Mouse (Mus musculus) CD4-positive, CD25-positive, alpha-beta regulatory T cell (primary cell): ENCODE results near the gene Pla2g2e. TPM values are rescaled to one million over a fixed set of nuclear protein-coding genes. Genes with fewer than 3 reads are reported as not detected.

Experiments used
- polyA plus RNA-seq: library from polyadenylated mRNA; unstranded; fragments of 100-300 nt; shearing (Covaris generic); gene quantifications from one replicate; pipeline ENCODE4 v1.2.1, GENCODE M21; 2017

Pla2g2e gene
- polyA plus RNA-seq: not detected

GRCm38 (mm10) chr4:138877731-138878130, at the start of gene Pla2g2e:
Gene Pla2g2e (plus strand): TSS chr4:138877942.

GRCm38 (mm10) chr4:138863344-138863998, 14.3 kb upstream of the Pla2g2e start, which contains the start of gene Pla2g5:
Gene Pla2g5 (minus strand): TSS chr4:138863482.

GRCm38 (mm10) chr4:138873864-138874263, 3.9 kb upstream of the Pla2g2e start, which contains the start of gene Gm13030:
Gene Gm13030 (minus strand): TSS chr4:138873964.

GRCm38 (mm10) chr4:138913797-138914196, 36.1 kb downstream of the Pla2g2e start, which contains the start of gene Otud3:
Gene Otud3 (minus strand): TSS chr4:138913945.

Other genes starting within 250 kb of the Pla2g2e start
- not detected for gene Vwa5b1, start 242.1 kb upstream of the Pla2g2e start, polyA plus RNA-seq
- gene Pla2g2c, start 153.2 kb upstream of the Pla2g2e start, polyA plus RNA-seq: not detected
- gene Ubxn10, start 140.8 kb upstream of the Pla2g2e start, polyA plus RNA-seq: not detected
- not detected for gene Pla2g2f, start 120.3 kb upstream of the Pla2g2e start, polyA plus RNA-seq
- 1.3 TPM for gene Pla2g2d, start 102.2 kb upstream of the Pla2g2e start, polyA plus RNA-seq
- not detected for gene Pla2g5, start 14.5 kb upstream of the Pla2g2e start, polyA plus RNA-seq
- gene Gm13030, start 4.0 kb upstream of the Pla2g2e start, polyA plus RNA-seq: not detected
- 3.9 TPM for gene Otud3, start 36.0 kb downstream of the Pla2g2e start, polyA plus RNA-seq
- not detected for gene Rnf186, start 89.2 kb downstream of the Pla2g2e start, polyA plus RNA-seq
- 39.1 TPM for gene Tmco4, start 94.9 kb downstream of the Pla2g2e start, polyA plus RNA-seq
- gene Htr6, start 197.6 kb downstream of the Pla2g2e start, polyA plus RNA-seq: not detected
- gene Nbl1, start 215.1 kb downstream of the Pla2g2e start, polyA plus RNA-seq: 0.29 TPM